Mouse (Mus musculus) T-cell, adult 2 months (primary cell): Measurements from ENCODE around the gene Armc3.

Source experiments
- DNase-seq: peaks from one replicate; pipeline ENCODE4 v3.0.0; 2022; ENCODE audit warnings: low spot score

Armc3 gene

GRCm38 (mm10) chr2:19351615-19352253 lies 152.6 kb downstream of the Armc3 start:
- no peak for DNase-seq

- DNase-seq: no peak
These were observed 154.1 kb downstream of the Armc3 start for GRCm38 (mm10) chr2:19353158-19353557.
